Mouse (Mus musculus): ENCODE data around the gene Wwox.
"Not testable (repeated sequence)": the region's sequence is repeated elsewhere in the genome, so short reads cannot be mapped to it uniquely, and the experiment has no call there.

Wwox gene

DNA sequence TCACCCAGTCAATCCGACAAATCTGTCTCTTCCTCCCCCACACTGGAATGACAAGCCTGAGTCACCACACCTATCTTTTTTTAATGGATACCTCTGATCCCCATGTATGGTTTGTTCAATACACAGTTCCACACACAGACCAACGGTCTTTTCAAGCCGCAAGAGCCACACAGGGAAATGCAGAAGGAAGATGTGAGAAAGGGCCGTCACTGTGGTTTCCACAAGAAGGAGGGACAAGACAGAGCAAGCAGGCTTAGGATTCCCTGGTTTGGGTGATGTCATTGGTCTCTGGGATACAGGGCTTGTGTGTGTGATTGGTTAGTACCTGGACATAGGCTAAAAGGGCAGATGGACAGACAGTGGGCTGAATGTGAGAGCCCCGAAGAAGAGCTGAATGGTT lies 371.0 kb downstream of the Wwox start:
- DNase-seq, result no peak

DNA sequence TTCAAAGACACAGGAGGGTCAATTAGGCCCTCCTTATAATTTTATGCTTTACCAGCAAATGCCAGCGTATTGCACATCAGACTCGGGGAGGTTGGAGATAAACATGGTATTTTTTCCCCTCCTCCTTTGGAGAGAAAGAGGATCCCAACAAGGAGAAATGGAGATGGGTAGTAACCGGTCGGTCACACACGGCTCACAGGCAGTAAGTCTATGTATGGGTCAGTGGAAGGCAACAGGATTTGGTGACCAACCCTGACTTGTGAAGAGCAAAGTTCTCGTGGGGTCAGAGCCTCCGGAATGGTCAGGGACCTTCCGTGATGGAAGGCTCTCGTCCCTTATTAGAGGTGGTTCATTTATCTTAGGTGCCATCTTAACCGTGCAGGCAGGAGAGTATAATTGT lies 374.4 kb downstream of the Wwox start:
- DNase-seq, result no peak

DNA sequence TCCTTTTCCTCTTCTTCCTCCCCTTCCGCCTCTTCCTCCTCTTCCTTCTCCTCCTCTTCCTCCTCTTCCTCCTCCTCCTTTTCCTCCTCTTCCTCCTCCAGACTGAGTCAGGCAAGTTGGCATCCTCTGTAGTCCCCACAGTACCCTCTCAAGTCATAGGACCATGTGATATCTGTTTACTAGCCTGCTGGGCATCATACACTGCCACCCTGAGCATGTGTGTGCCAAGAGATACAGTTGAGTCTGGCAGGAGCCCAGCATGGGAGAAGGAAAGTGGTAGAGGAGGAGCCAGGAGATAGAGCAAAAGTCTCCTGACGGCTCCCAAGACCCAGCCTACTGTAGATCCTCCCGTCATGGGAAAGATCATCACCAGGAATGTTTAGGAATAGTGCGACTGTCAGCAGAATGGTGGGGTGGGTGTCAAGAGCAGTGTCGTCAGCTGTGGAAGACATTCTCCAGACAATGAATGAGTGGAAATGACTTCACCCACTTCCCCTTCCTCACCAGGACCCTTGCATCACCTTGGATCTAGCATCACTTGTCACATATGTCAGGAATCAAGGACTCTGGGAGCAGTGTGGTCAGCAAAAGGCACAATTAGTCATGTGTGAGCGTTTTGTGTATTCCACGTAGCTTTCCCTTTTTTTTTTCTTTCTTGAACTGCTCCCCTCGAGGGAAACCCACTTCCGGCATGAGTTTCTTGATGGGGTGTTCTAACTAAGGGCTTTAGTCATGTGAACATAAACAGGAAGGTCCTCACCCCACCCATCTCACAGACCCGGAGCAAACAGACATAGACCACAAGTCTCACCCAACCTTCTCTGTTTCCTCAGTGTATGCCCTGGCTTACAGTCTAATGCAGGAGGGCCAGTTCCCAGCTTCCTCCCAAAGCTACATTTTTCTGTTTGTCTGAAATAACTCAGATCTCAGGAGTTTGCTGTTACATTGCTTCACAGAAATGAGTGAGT lies 375.6 kb downstream of the Wwox start:
- DNase-seq, result no peak

DNA sequence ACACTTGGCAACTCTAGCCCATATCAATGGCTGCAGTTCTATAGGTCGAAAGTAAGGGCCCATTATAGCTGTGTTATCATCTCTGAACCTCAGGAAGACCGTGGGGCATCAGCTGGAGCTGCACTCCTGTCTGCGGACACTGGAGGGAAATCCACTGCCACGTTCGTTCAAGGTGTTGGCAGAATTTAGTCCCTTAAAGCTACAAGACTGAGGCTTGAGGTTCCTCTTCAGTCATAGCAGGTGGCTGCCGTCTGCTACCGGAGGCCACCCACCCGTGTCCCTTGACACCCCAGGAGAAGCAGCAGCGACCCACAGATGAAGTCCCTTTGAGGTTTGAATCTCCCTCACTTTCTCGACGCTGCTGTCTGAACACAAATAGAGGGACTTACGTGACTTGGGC lies 376.9 kb downstream of the Wwox start:
- no peak for DNase-seq

DNA sequence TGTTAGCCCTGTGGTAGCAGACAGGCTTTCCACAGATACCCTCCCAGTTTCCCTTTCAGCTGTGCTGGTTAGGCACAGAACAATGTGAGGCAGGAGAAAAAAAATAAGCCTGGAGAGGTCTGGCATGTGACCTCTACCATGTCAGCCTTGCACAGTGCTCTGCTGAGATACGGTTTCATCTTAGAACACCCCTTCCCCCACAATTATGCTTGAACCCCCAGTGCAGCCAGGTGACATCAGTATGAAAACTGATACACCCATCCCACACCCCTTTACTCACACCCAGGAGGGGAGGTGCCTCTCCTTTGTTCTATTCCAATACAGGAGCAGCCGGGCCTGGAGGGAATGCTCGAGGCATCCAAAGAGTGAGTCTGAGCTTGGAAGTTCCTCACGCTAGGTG lies 377.5 kb downstream of the Wwox start:
- no peak for DNase-seq

DNA sequence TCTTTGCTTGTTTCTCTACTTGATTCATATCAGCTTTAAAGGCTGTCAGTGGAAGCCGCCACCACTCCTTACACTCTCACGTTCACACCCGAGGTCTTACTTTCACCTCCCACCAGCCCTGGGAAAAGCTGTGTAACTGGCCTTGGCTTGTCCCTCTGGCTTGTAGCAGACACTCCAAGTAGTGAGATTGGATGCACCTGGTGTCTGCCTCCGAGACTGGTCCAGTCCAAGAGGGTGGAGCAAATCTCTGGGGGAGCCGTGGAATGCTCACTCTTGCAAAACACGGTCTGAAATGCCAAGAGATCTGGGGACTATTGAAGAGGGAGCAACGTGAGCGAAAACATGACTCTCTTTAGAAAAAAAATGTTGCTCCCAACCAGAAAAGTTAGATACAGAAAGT lies 382.1 kb downstream of the Wwox start:
- DNase-seq, result no peak

DNA sequence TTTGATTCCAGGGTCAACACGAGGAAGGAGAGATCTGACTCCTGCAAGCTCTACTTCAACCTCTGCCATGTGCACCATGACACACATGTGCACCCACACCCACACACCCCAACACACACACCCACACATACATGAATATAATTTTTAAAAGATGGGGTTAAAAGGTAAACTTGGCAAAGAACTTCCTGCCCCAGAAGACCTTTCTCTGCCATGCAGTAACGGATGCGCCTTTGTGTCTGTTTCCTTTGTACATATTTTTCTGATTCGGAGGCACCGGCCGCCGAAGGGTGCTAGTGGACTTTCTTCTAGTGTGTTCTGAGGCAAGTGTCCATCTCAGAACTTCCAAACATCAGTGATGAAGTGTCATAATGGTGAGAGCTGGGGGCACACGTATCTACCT lies 386.0 kb downstream of the Wwox start:
- DNase-seq, result no peak

DNA sequence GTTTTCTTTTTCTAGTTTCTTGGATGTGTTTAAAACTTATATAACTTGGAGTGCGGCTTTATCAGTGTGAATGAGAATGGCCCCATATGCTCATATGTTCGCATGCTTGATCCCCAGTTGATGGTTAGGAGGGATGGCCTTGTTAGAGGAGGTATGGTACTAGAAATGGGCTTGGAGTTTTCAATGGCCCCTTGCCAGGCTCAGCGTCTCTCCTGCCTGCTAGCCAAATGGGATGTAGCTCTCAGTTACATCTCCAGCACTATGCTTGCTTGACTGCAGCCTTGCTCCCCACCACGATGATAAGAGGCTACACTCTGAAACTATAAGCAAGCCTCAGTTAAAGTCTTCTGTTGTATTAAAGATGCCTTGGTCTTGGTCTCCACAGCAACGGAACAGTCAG lies 387.5 kb downstream of the Wwox start:
- DNase-seq, result no peak

DNA sequence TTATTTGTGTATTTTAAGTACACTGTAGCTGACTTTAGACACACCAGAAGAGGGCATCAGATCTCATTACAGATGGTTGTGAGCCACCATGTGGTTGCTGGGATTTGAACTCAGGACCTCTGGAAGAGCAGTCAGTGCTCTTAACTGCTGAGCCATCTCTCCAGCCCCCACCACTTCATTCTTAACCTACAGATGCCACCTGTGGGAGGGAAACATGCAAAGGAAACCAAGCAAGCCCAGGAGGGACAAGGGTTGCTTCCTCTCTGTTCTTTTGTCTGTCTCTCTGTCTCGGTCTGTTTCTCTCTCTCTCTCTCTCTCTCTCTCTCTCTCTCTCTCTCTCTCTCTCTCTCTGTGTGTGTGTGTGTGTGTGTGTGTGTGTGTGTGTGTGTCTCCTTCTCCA lies 388.4 kb downstream of the Wwox start:
- not testable (repeated sequence) for DNase-seq

DNA sequence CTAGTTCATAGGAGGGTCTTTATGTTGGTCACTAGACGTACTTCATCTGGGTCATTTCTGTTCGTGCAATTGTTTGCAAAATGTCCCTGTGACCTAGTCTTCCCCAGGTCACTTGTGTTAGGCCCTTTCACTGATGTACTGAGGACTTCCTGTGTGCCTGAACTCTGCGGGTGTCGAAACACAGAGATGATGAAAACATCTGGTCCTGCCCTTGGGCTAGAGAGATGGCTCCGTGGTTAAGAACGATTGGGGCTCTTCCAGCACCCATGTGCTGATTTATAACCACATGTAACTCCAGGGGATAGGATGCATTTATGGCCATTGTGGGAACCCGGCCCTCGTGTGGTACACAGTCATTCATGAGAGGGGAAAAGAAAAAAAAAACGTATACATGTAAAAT lies 392.1 kb downstream of the Wwox start:
- no peak for DNase-seq

DNA sequence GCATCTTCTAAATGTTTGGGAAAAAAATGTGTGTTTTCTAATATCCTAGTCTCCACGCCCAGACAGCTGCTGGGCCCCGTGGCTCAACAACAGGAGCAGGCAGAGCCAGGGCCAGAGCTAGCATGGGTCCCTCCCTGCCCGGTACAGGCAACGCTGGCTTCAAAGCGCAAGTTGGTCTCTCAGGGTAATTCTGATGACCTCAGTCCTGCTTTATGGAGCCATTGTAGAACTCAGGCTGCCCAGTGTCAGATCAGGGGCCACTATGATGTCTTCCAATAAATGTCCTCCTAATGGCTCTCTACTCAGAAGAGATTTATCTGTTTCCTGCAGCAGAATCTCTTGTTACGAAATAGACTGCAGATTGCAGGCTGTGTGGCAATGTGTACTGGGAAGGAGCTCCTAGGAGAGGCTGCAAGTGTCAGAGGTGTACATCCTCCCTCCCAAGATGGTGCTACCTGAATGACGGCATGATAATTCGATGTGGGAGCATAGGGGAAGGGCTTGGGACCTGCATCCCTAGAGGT lies 392.9 kb downstream of the Wwox start:
- no peak for DNase-seq

DNA sequence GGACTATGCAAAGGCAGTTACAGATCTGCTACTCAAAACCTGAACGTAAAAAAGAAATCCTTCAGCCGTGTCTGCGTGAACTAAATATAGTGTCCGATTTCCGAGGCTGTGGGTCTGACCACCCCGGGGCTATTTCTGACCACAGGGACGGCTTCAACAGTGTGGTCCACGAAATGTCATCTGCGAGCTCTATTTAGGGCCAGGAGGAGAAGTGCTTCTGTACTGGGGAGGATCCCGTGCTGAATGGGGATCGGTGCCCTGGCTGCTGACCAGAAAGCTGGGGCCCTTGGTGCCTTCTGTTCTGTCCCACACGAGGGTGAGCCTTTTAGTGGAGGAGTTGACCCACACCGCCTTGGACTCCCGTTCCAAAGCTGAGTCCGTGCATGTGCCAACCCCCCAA lies 395.3 kb downstream of the Wwox start:
- DNase-seq, result no peak

DNA sequence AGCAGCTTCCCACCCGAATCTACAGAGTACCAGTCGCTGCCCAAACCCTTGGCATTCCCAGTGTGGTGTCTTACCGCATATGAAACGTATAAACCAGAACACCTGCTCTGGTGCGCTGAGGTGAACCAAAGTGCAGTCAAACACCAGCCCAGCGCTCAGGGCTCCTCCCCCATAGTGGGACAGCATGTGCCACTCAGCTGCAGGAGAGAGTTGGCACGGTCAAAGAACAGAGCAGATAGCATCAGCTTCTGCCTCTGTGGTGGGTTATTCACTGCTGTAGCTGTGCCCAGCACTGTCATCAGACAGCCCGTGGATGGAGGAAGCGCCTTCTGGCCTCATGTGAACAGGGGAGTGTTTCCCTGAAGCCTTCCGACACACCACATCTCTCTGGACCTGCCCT lies 400.5 kb downstream of the Wwox start:
- no peak for DNase-seq

DNA sequence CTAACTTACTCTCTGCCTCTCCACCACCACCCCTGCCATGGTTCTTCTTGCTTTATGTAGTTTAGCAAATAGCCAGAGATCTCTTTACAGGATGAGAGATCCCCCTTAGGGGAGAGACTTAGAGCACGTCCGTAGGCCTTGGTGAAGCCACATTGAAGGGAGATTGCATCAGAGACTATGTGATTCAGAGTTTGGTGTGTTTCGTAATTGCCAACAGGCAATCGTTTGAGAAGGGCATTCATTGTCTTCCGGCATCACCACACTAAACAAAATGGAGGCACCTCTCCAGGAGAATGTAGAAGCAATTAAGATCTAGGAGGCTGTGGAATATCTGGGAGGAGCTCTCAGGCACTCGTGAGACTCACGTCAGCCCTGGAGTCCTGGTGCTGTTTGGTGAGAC lies 408.2 kb downstream of the Wwox start:
- DNase-seq, result no peak

DNA sequence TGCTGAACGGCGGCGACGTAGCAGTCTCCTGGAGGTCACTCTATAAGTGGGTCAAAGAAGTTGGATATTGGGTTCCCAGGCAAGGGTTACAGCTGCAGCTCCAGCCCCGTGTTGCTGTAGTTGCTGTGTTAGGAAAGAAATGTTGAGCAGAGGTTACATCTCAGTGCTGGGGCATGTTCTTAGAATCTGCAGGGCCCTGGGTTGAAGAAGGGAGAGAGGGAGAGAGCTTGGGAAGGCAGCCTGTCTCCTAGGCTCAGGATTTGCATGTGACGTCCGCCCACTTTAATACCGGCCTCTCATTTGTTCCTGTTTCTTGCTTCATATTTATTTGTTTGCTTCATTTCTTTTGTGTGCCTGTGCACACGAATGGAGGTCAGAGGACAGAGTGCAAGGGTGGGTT lies 410.0 kb downstream of the Wwox start:
- no peak for DNase-seq

DNA sequence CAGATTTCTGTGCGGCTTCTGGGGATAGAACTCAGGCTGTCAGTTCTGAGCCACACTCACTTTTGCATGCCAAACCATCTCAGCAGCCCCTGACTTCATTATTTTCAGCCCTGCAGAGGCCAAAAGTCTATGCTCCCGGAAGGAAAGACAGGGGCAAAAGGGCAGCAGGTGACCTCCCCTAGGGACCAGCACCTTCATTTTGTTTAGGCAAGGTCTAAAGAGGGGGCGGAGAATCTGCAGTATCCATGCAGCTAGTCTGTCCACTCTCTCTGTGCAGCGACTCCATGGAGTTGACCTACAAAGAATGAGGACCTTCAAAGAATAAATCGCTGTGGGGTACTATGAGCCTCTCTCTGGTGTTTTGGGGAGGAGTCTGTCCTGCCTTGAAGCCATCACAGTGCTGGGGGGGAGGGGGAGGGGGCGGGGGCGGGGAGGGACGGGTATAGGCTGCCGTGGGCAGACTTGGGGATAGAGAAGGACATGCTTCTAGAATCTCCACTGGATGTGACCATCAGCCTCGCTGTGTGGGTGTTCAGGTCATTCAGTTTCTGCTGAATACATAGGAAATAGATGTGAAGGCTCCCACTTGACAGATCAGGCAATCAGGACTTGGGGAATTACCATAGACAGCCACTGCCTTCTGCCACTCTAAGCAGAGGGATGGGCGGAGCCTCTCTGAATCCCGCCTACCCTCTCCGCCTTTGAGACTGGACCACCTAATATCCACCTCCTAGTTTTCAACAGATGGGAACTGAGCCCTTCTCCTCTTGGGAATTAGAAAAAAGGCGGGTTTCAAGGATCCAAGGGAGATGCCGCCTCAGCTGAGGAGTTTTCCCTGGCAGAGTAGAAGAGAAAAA lies 410.8 kb downstream of the Wwox start:
- no peak for DNase-seq

DNA sequence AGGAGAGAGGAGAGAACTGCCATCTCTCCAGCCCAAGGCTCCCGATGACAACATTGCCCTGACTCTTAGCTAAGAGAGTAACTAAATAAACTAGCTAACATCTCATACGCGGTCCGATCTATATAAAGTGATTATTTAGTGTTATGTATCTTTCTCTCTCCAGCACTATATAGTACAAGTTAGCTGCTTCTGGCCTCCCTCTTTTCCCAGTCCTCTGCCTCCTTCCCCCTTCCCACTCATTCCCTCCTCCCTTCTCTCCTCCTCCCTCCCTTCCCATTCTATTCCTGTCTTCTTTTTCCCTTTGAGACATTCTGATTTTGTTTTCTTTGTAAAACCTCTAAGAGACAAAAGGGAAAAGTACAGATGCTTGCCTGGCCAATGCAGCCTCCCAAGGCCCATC lies 414.3 kb downstream of the Wwox start:
- DNase-seq, result no peak

DNA sequence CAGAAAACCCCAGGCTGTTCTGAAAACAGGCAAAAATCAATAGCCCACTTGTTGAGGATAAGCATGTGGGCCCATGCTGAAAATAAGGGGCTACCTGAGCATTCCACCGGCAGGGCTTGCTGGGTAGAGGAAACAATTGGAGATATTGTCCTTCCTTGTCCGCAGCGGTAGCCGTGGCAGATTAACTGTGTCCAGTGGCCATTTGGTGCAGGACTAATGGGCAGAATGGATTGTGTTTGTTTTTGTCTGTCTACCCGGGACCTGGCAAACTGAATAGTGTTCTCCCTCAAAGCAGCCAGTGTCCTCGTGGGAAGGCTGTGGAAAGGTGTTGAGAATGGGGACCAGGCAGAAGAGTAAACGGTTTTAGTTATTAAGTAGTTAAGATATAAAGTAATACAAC lies 416.4 kb downstream of the Wwox start:
- DNase-seq, result no peak

DNA sequence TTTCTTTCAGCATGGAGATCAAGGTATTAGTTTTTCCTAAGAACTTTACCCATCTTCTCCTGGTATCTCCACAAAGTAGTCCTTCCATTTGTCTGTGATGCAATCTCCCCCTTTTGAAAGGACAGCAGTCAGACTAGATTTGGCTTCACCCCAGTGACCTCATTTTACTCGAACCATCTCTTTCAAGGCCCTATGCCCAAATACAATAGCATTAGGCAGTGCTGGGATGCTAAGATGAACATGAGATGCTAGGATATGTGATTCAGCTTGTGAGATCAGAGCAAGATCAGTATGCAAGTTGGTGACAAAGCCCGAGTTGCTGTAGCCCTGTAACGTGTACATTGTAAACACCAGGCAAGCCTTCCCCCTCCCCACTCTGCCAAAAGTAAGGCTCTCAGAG lies 426.5 kb downstream of the Wwox start:
- no peak for DNase-seq

DNA sequence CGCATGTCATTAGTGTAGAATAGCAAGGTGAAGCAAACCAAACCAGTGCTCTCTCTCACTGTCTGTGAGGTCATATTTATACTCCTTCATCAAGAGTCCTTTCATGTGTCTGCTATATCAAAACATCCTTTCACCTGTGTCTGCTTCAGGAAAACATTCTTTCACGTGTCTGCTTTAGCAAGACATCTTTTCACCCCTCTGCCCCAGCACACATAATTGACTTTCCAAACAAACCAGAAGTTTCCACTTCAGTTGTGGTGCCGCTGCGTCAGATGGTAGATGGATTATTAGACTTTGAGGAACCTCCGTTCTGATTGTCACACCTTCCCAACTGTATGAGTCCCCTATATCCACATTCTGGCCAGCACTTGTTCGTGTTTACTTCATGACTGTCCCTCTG lies 429.9 kb downstream of the Wwox start:
- no peak for DNase-seq

DNA sequence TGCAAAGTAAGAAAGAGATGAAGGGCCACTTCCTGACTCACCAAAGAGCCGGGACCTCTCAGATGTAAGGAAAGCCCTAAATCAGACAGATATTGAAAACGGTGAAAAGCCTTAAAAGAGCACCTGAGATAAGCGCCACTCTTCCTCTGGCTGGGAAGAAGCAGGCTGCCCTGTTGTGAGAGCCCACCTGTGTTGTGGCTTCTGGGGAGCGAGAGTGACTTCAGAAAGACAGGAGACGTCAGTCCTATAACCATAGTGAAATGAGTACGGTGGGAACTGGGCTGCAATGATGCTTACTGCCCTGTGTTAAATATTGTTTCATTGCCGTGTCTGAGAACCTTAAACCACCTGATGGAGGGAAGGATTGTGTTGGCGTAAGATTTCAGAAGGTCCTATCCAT lies 431.0 kb downstream of the Wwox start:
- no peak for DNase-seq

DNA sequence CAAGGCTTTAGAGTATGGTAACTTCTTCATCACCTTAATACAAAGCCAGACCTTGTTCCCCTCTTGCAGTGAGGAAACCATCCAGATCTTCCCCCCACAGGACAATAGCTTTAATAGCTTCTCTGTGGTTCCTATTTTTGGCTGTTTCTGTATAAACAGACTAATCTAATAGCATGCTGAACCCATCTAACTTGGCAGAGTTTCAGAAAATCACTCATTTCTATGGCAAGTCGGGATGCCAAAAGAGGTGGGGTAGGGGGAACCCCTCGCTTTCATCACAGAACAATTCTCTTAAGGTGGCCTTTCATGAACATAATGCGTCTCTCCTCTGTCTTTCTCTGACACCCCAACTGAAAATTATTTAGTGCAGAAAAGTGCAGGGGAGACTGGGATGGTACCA lies 433.0 kb downstream of the Wwox start:
- DNase-seq, result no peak

DNA sequence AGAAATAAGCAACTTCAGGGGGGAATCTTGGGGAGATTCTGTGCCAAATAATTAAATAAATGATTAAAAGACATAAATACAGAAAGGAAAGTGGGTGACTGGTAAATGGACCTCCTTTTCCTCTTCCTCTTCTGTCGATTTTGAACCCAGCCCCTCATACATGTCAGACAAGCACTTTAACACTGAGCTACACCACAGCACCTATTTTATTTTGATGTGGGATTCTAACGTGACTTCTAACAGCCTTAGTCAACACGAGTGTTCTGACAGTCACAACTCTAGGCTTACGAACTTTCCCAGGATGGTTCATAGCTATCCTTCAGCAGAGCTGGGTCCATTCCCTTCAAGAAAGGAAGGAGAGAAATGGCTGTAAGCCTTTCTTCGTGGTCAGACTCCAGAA lies 435.7 kb downstream of the Wwox start:
- no peak for DNase-seq

DNA sequence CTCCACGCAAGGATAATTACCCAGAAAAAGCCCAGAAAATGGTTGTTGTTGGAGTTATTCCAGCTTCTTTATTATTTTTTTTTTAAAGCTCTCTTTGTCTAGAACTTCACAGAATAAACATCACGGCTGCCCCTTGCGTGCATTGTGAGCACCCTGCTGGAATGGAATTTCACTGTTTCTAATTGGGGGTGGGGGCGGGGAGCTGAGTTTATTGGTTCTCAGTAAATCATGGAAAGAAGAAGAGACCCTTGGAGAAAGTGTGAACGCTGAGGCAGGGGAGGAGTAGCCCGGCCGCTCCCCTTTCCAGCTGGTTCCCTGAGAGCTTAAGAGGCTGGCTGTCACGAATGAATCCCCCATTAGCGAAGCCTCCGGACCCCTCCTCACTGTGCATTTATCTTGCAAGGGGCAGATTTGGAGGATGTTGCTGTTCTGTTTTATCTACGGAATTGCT lies 436.7 kb downstream of the Wwox start:
- no peak for DNase-seq

All from right cerebral cortex, adult 18-20 months (tissue).